Mouse (Mus musculus) layer of hippocampus, postnatal 36 days (tissue): ENCODE measurements around the gene Ccr7. TPM values are rescaled to one million over a fixed set of nuclear protein-coding genes. Genes with fewer than 3 reads are reported as not detected.

ENCODE experiments used
- total RNA-seq, 2 experiments: library from RNA; stranded (reverse); gene quantifications; 2 replicates each; pipeline ENCODE4 v1.2.3; 2021

The Ccr7 gene
- total RNA-seq, 2 experiments from 2014 or later, result not detected

Other genes with a start within 250 kb of the Ccr7 start
- under 1 TPM; 0.50 to 0.88 TPM for gene Cdc6, start 247.3 kb downstream of the Ccr7 start, total RNA-seq
- 10 to 100 TPM; 18.5 to 18.7 TPM for gene Rara, start 227.3 kb downstream of the Ccr7 start, total RNA-seq
- gene Gjd3, start 172.1 kb downstream of the Ccr7 start, total RNA-seq, result 1 to 10 TPM in 1 of 2 experiments, under 1 TPM in 1; 0.96 to 1.1 TPM
- gene Top2a, start 130.9 kb downstream of the Ccr7 start, total RNA-seq, result 1 to 10 TPM; 2.7 to 3.3 TPM
- 10 to 100 TPM; 71.4 to 72.1 TPM for gene Igfbp4, start 113.8 kb downstream of the Ccr7 start, total RNA-seq
- not detected for gene Tns4, start 65.8 kb downstream of the Ccr7 start, total RNA-seq
- 10 to 100 TPM; 56.6 to 60.4 TPM for gene Smarce1, start 75.9 kb upstream of the Ccr7 start, total RNA-seq
- 10 to 100 TPM; 23.5 to 23.9 TPM for gene Krt222, start 89.0 kb upstream of the Ccr7 start, total RNA-seq
- not detected for gene Krt24, start 130.2 kb upstream of the Ccr7 start, total RNA-seq
- not detected for gene Krt25, start 167.9 kb upstream of the Ccr7 start, total RNA-seq
- gene Krt26, start 182.9 kb upstream of the Ccr7 start, total RNA-seq, result not detected
- gene Krt27, start 196.0 kb upstream of the Ccr7 start, total RNA-seq, result not detected
- gene Krt28, start 219.8 kb upstream of the Ccr7 start, total RNA-seq, result under 1 TPM; 0.27 to 0.30 TPM
- 10 to 100 TPM; 15.3 to 17.5 TPM for gene Krt10, start 234.3 kb upstream of the Ccr7 start, total RNA-seq